In genomic region chr2:27336600-27336999, GRCm38 (mm10) we compare ENCODE assay signal across 19 mouse cellular contexts.
DNase-seq lines count a peak whose midpoint lies in the region; ATAC-seq and TF ChIP-seq lines count a peak whose summit lies in the region.
"Had no signal": no experiment of that assay in that cellular context is flagged by ENCODE, and none has a peak within 500 bp of the region (broad histone marks: within the 10 kb centered on the region; RNA-seq: fewer than 3 reads in every experiment).

No protein-coding gene starts in this region.

- H3K4me2 ChIP-seq in hindbrain, embryonic 13.5 days: no peak overlapping the region
- no peak overlapping the region for H3K4me2 ChIP-seq in hindbrain, embryonic 16.5 days (ENCODE audit: low read length)
- H3K4me2 ChIP-seq in midbrain, embryonic 15.5 days: no peak overlapping the region
- H3K4me2 ChIP-seq: forebrain, embryonic 13.5 days had no signal

- peaks cover 53% of the 10 kb centered on the region for H3K4me1 ChIP-seq in hindbrain, embryonic 13.5 days (replicated peaks)
- peaks cover 18% of the 10 kb centered on the region for H3K4me1 ChIP-seq in hindbrain, embryonic 16.5 days (ENCODE audit: control insufficient read depth, insufficient read depth, low read depth, low read length)
- H3K4me1 ChIP-seq in thymus, adult 2 months (replicated peaks; ENCODE audit: control insufficient read depth, insufficient read depth, low read length): peaks cover 15% of the 10 kb centered on the region
- peaks cover 35% of the 10 kb centered on the region for H3K4me1 ChIP-seq in midbrain, embryonic 15.5 days

- peak; percentile 16 for DNase-seq in thymus, postnatal 0 days (ENCODE audit: low spot score)
- no peak for DNase-seq in thymus, adult 2 months
- no peak for DNase-seq in layer of hippocampus, postnatal 10 days (ENCODE audit: low spot score in 2 of 2)
- DNase-seq: adrenal gland, postnatal 14 days; cerebellum, adult 2 months; cerebellum, postnatal 25 days; embryo, embryonic 11 days; heart, adult 2 months; layer of hippocampus, postnatal 36 days; lung, postnatal 4 days; right cerebral cortex, postnatal 14 days had no signal

- H3K9ac ChIP-seq in hindbrain, embryonic 13.5 days: no peak overlapping the region
- H3K9ac ChIP-seq in hindbrain, embryonic 16.5 days (ENCODE audit: low read depth, low read length): no peak overlapping the region
- no peak overlapping the region for H3K9ac ChIP-seq in midbrain, embryonic 15.5 days
- H3K9ac ChIP-seq: forebrain, embryonic 13.5 days had no signal

- no peaks in the 10 kb centered on the region for H3K27me3 ChIP-seq in hindbrain, embryonic 13.5 days
- no peaks in the 10 kb centered on the region for H3K27me3 ChIP-seq in hindbrain, embryonic 16.5 days (replicated peaks; ENCODE audit: control insufficient read depth, insufficient read depth, low read length)
- H3K27me3 ChIP-seq in thymus, adult 2 months (ENCODE audit: control insufficient read depth, insufficient read depth, low read length): no peaks in the 10 kb centered on the region
- H3K27me3 ChIP-seq in midbrain, embryonic 15.5 days (replicated peaks): no peaks in the 10 kb centered on the region
- H3K27me3 ChIP-seq: forebrain, embryonic 13.5 days had no signal

- no peaks in the 10 kb centered on the region for H3K9me3 ChIP-seq in hindbrain, embryonic 13.5 days
- H3K9me3 ChIP-seq in hindbrain, embryonic 16.5 days (ENCODE audit: control insufficient read depth, low read length): no peaks in the 10 kb centered on the region
- H3K9me3 ChIP-seq in midbrain, embryonic 15.5 days: no peaks in the 10 kb centered on the region
- H3K9me3 ChIP-seq: forebrain, embryonic 13.5 days had no signal

- no peak for ATAC-seq in hindbrain, embryonic 13.5 days (ENCODE audit: low FRiP score)
- no peak for ATAC-seq in hindbrain, embryonic 16.5 days
- ATAC-seq in midbrain, embryonic 15.5 days (replicated peaks): no peak; the same call in 1 of the 2 replicates
- no peak for ATAC-seq in monocyte, adult 5-6 weeks (replicated peaks; ENCODE audit: insufficient number of reproducible peaks, low FRiP score, low TSS enrichment, poor library complexity, severe bottlenecking)
- ATAC-seq: forebrain, embryonic 13.5 days; intestine, embryonic 16.5 days had no signal

- 57% methylated on average over 9 of the region's 9 CpGs for WGBS in hindbrain, embryonic 13.5 days
- 57% methylated on average over 9 of the region's 9 CpGs for WGBS in hindbrain, embryonic 16.5 days
- WGBS in thymus, adult 2 months: 35% methylated on average over 9 of the region's 9 CpGs
- 51% methylated on average over 9 of the region's 9 CpGs for WGBS in midbrain, embryonic 15.5 days

- no peaks in the 10 kb centered on the region for H3K36me3 ChIP-seq in hindbrain, embryonic 13.5 days
- no peaks in the 10 kb centered on the region for H3K36me3 ChIP-seq in hindbrain, embryonic 16.5 days (ENCODE audit: control insufficient read depth, insufficient read depth, low read length)
- H3K36me3 ChIP-seq in thymus, adult 2 months (ENCODE audit: control insufficient read depth, insufficient read depth, low read length): no peaks in the 10 kb centered on the region
- no peaks in the 10 kb centered on the region for H3K36me3 ChIP-seq in midbrain, embryonic 15.5 days (replicated peaks)

- no peak for TF ChIP-seq POLR2A in thymus, adult 2 months (IDR thresholded peaks at IDR 0.05; ENCODE audit: control insufficient read depth, extremely low read depth, insufficient read depth, low read length, poor library complexity)

- TF ChIP-seq CTCF in thymus, adult 2 months (IDR thresholded peaks at IDR 0.05; ENCODE audit: borderline replicate concordance, control insufficient read depth, extremely low read depth, insufficient read depth, low read length, poor library complexity): no peak

- H3K27ac ChIP-seq in hindbrain, embryonic 13.5 days: peak overlapping the region; percentile 71
- no peak overlapping the region; the same call in 1 of the 2 replicates for H3K27ac ChIP-seq in hindbrain, embryonic 16.5 days (ENCODE audit: low read depth, low read length)
- no peak overlapping the region for H3K27ac ChIP-seq in thymus, adult 2 months (ENCODE audit: control insufficient read depth, insufficient read depth, low read length)
- H3K27ac ChIP-seq in midbrain, embryonic 15.5 days: peak overlapping the region; percentile 39; the same call in 1 of the 2 replicates
- H3K27ac ChIP-seq: forebrain, embryonic 13.5 days; heart, adult 2 months; layer of hippocampus, adult 2 months; stomach, postnatal 0 days had no signal

- H3K4me3 ChIP-seq in hindbrain, embryonic 13.5 days: no peak overlapping the region
- no peak overlapping the region for H3K4me3 ChIP-seq in hindbrain, embryonic 16.5 days (ENCODE audit: low read length)
- H3K4me3 ChIP-seq in thymus, adult 2 months (ENCODE audit: control insufficient read depth, insufficient read depth, low read length): no peak overlapping the region
- H3K4me3 ChIP-seq in midbrain, embryonic 15.5 days: no peak overlapping the region
- H3K4me3 ChIP-seq: forebrain, embryonic 13.5 days; heart, adult 2 months; layer of hippocampus, adult 2 months had no signal

Comparison
In these comparisons a context has a peak if more than half of its experiments do, and no peak if none do; other contexts are left out.
1. H3K27ac ChIP-seq: peak in hindbrain, embryonic 13.5 days (single experiment) and midbrain, embryonic 15.5 days (single experiment); none in hindbrain, embryonic 16.5 days (single experiment) and thymus, adult 2 months (single experiment).